Mouse (Mus musculus) spleen, adult 2 months (tissue): ENCODE data around the gene Hist1h3f.

Source experiments
- CTCF ChIP-seq: fragments of 200-500 bp; IDR thresholded peaks from 2 replicates; pipeline ENCODE4 v1.5.1; 2011; ENCODE audit warnings: mild to moderate bottlenecking, inconsistent platforms; ENCODE audit not compliant: insufficient read depth, insufficient read length, insufficient replicate concordance; ENCODE audit errors: extremely low read depth
- POLR2A ChIP-seq: fragments of 200-500 bp; IDR thresholded peaks from 2 replicates; pipeline ENCODE4 v1.6.1; 2011; ENCODE audit warnings: low read depth, low read length, inconsistent platforms

DNA sequence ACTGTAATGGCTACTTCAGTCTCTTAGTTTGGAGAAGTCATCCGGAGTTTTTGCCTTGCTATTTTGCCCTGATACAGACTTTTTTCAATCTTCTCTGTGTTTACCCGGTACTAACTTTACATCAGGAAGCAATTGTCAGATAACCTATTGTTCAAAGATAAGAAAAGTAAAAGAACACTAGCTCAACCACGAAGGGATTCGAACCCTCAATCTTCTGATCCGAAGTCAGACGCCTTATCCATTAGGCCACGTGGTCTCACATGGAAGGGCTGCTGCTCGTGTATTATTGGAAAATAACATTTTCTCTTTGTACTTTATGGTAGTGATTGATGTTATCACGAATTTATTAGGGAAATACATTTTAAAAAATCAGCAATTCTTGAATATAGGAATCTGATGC lies 40.1 kb upstream of the Hist1h3f start:
- no peak for TF ChIP-seq CTCF
- no peak for TF ChIP-seq POLR2A
